Mouse (Mus musculus) forebrain, embryonic 11.5 days (tissue): ENCODE results near the gene Slit1. TPM values are rescaled to one million over a fixed set of nuclear protein-coding genes. Genes with fewer than 3 reads are reported as not detected.

ENCODE experiments used
- ATAC-seq: fragments of 200-750 bp; cut with Nextera tagmentation; replicated peaks from 2 replicates; pipeline ENCODE4 v1.8.0; 2017; ENCODE audit warnings: moderate TSS enrichment; ENCODE audit not compliant: low FRiP score
- DNase-seq: peaks from one replicate; pipeline ENCODE4 v3.0.0-alpha.2; 2017; ENCODE audit warnings: low spot score
- H3K27ac ChIP-seq: fragments of 300-500 bp; sonication (generic); 2 replicates; pipeline ENCODE4 v1.5.1; 2014; ENCODE audit warnings: low read depth, low read length
- H3K27me3 ChIP-seq: fragments of 300-500 bp; sonication (generic); 2 replicates; pipeline ENCODE4 v1.6.1; 2014; ENCODE audit warnings: mild to moderate bottlenecking, low read length, mixed read lengths; ENCODE audit not compliant: control insufficient read depth, insufficient read depth
- H3K36me3 ChIP-seq: fragments of 300-500 bp; sonication (generic); 2 replicates; pipeline ENCODE4 v1.6.1; 2014; ENCODE audit warnings: mild to moderate bottlenecking, low read length, moderate library complexity, mixed read lengths; ENCODE audit not compliant: control insufficient read depth, insufficient read depth
- H3K4me1 ChIP-seq: fragments of 300-500 bp; sonication (generic); replicated peaks from 2 replicates; pipeline ENCODE4 v1.6.1; 2014; ENCODE audit warnings: low read length, mixed read lengths; ENCODE audit not compliant: control insufficient read depth, insufficient read depth
- H3K4me2 ChIP-seq: fragments of 300-500 bp; sonication (generic); 2 replicates; pipeline ENCODE4 v1.6.1; 2014; ENCODE audit warnings: low read depth, mild to moderate bottlenecking, low read length, moderate library complexity, mixed read lengths; ENCODE audit not compliant: severe bottlenecking
- H3K4me3 ChIP-seq: fragments of 300-500 bp; sonication (generic); 2 replicates; pipeline ENCODE4 v1.5.1; 2014; ENCODE audit warnings: low read depth, low read length
- H3K9ac ChIP-seq: fragments of 300-500 bp; sonication (generic); 2 replicates; pipeline ENCODE4 v1.6.1; 2014; ENCODE audit warnings: low read length
- H3K9me3 ChIP-seq: fragments of 300-500 bp; sonication (generic); 2 replicates; pipeline ENCODE4 v1.6.1; 2016; ENCODE audit warnings: low read length, mixed read lengths; ENCODE audit not compliant: control insufficient read depth
- whole genome bisulfite sequencing: fragments of 180-500 bp; shearing (Covaris S2); extraction: QIAGEN DNeasy Blood & Tissue Kit; methylation state at CpG from one replicate; pipeline ENCODE4 v1.1.7; 2014; 5-methylcytosine and 5-hydroxymethylcytosine counted together
- microRNA-seq: library from miRNA; unstranded; fragments of <30 nt; microRNA quantifications from one replicate; pipeline ENCODE4, GENCODE M21; 2016; ENCODE audit not compliant: insufficient number of aligned reads
- polyA plus RNA-seq: library from polyadenylated mRNA; unstranded; fragments of >200 nt; fragmentation: Nextera tagmentation; extraction: Ambion mirVana; gene quantifications from 2 replicates; pipeline ENCODE4 v1.2.1, GENCODE M21; 2014

Gene Slit1
- polyA plus RNA-seq, 1 experiment from 2014 or later = 4.6 TPM

DNA sequence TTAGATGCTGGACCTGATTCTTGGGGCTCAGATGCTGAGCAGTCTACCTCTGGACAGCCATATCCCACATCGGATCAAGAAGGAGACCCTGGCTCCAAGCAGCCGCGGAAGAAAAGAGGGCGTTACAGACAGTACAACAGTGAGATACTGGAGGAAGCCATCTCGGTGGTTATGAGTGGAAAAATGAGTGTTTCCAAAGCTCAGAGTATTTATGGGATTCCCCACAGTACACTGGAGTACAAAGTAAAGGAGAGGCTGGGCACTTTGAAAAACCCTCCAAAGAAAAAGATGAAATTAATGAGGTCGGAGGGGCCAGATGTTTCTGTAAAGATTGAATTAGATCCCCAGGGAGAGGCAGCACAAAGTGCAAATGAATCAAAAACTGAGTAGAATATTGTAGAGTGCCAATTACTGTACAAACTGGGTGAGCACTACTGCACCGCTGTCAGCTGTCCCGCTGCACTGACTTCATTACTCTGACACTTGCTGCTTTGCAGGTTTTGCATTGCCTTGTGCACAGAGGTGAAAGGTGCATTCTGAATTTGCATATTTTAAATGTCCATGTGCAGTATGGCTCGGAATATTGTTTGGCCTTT lies 184.5 kb downstream of the Slit1 start:
- Histone ChIP-seq H3K9me3 (no peaks in the 10 kb centered on the region), H3K9ac (no peak overlapping the region), H3K27me3 (no peaks in the 10 kb centered on the region), H3K27ac (no peak overlapping the region), H3K4me3 (no peak overlapping the region), H3K36me3 (peaks cover 3% of the 10 kb centered on the region; the same call in 1 of the 2 replicates), H3K4me2 (no peak overlapping the region), H3K4me1 (no peaks in the 10 kb centered on the region)
- WGBS = 91% methylated on average over 9 of the region's 9 CpGs
- ATAC-seq (no peak), DNase-seq (no peak)

DNA sequence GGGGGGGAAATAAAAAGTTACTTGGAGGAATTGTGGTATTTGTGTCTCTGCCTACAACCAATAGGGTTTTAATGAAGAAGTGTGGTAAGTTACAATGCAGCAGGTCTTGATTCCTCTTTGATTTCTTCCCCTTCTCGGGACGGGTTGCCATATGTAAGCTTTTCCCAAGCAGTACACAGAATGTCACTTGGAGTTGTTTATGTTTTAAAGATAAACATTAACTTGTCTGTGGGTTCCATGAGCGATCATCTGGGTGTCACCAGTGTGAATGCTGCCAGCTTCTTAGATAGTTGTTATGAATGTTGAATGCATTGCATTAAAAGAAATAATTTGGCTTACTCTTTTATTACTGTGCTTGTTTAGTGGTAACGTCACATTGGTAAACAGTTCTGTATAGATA lies 186.0 kb downstream of the Slit1 start:
- Histone ChIP-seq H3K9me3 (no peaks in the 10 kb centered on the region), H3K4me3 (no peak overlapping the region), H3K27me3 (no peaks in the 10 kb centered on the region), H3K27ac (no peak overlapping the region), H3K4me2 (no peak overlapping the region), H3K4me1 (no peaks in the 10 kb centered on the region), H3K36me3 (peaks cover 3% of the 10 kb centered on the region; the same call in 1 of the 2 replicates), H3K9ac (no peak overlapping the region)
- DNase-seq (no peak), ATAC-seq (no peak)
- 93% methylated on average over 4 of the region's 4 CpGs for WGBS

DNA sequence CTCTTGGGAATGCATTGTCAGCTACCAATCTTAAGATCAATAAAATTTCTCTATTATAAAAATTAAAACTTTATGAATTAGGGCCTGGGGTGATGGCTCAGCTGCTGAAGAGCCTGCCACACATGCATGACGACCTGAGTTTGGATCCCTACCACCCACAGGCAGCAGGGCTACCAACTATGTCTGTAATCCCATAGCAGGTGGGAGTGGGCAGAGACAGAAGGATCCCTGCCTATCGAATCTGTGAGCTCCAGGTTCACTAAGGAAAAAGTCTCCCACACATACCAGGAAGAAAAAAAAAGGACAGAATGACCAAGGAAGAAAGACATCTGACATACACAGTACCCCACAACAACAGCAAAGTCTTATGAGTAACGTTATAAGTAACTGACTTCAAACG lies 186.5 kb downstream of the Slit1 start:
- Histone ChIP-seq H3K9ac (no peak overlapping the region), H3K27me3 (no peaks in the 10 kb centered on the region), H3K9me3 (no peaks in the 10 kb centered on the region), H3K4me1 (no peaks in the 10 kb centered on the region), H3K36me3 (peaks cover 3% of the 10 kb centered on the region; the same call in 1 of the 2 replicates), H3K4me3 (no peak overlapping the region), H3K27ac (no peak overlapping the region), H3K4me2 (no peak overlapping the region)
- 91% methylated on average over 4 of the region's 4 CpGs for WGBS
- ATAC-seq (no peak), DNase-seq (no peak)

Small RNA genes within 50 kb of the gene (microRNA-seq; reads per million reads assigned to microRNA genes)
- not detected for gene Mir8091

Other genes with a start within 250 kb of the Slit1 start
- gene Gm340, start 161.3 kb downstream of the Slit1 start, polyA plus RNA-seq = 4.8 and 5.3 TPM in 2 replicates
- gene Arhgap19, start 58.4 kb upstream of the Slit1 start, polyA plus RNA-seq = 44.1 and 48.4 TPM in 2 replicates
- 12.7 and 13.2 TPM in 2 replicates for gene Frat1, start 86.3 kb upstream of the Slit1 start, polyA plus RNA-seq
- gene Frat2, start 104.5 kb upstream of the Slit1 start, polyA plus RNA-seq = 10.4 and 14.1 TPM in 2 replicates
- 24.3 and 26.1 TPM in 2 replicates for gene Rrp12, start 152.5 kb upstream of the Slit1 start, polyA plus RNA-seq
- 901 and 961 TPM in 2 replicates for gene Pgam1, start 168.3 kb upstream of the Slit1 start, polyA plus RNA-seq
- 83.9 and 87.5 TPM in 2 replicates for gene Exosc1, start 189.8 kb upstream of the Slit1 start, polyA plus RNA-seq
- gene Zdhhc16, start 189.8 kb upstream of the Slit1 start, polyA plus RNA-seq = 70.7 and 76.6 TPM in 2 replicates
- gene Mms19, start 237.5 kb upstream of the Slit1 start, polyA plus RNA-seq = 38.2 and 39.9 TPM in 2 replicates
- gene Ubtd1, start 238.1 kb upstream of the Slit1 start, polyA plus RNA-seq = 8.5 and 9.7 TPM in 2 replicates